Mouse (Mus musculus) heart, adult 2 months (tissue): ENCODE data around the gene Fam240b.

ENCODE experiments used
- CTCF ChIP-seq: fragments of 200-600 bp; IDR thresholded peaks from 2 replicates; pipeline ENCODE4 v1.8.1; 2022; ENCODE audit warnings: antibody characterized with exemption, mild to moderate bottlenecking, moderate library complexity
- EP300 ChIP-seq: fragments of 200-500 bp; IDR thresholded peaks from 2 replicates; pipeline ENCODE4 v1.6.1; 2011; ENCODE audit warnings: low read depth, low read length, control low read depth; ENCODE audit not compliant: insufficient read depth
- POLR2A ChIP-seq: fragments of 200-500 bp; IDR thresholded peaks from 2 replicates; pipeline ENCODE4 v1.6.1; 2011; ENCODE audit warnings: mild to moderate bottlenecking, low read depth, low read length, control low read depth; ENCODE audit not compliant: insufficient read depth

DNA sequence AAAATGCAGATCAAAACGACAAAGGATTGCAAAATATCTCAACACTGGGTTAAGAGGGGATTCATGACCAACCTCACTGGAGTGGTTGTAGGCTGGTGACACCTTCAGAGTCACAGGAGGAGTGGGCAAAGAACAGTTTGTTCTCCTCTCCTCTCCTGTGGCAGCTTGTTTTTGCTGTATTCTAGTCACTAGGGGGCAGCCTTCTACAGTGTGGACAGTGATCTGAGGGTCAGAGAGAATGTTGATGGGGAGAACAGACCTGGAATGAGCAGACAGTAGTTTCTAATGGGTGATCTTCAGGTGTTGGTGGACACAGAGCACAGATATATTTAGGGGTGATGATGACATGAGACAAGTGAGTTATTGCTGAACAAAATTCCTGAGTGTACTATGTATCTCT, 49.6 kb downstream of the Fam240b start:
- TF ChIP-seq POLR2A = no peak
- TF ChIP-seq CTCF = peak; percentile 76
- TF ChIP-seq EP300 = no peak
